ENCODE assay signal across 7 mouse cellular contexts in genomic region chr16:13819806-13820500, GRCm38 (mm10). TPM values are rescaled to one million over a fixed set of nuclear protein-coding genes. Genes with fewer than 3 reads are reported as not detected.
DNase-seq lines count a peak whose midpoint lies in the region; ATAC-seq and TF ChIP-seq lines count a peak whose summit lies in the region.

No protein-coding gene starts in this region.

- WGBS in thymus, adult 2 months: 8% methylated on average over 12 of the region's 12 CpGs
- 35% methylated on average over 12 of the region's 12 CpGs for WGBS in hindbrain, embryonic 15.5 days
- 45% methylated on average over 12 of the region's 12 CpGs for WGBS in midbrain, embryonic 11.5 days

- peaks cover 7% of the 10 kb centered on the region for H3K4me1 ChIP-seq in thymus, adult 2 months (replicated peaks; ENCODE audit: control insufficient read depth, insufficient read depth, low read length)
- H3K4me1 ChIP-seq in hindbrain, embryonic 15.5 days (replicated peaks): peaks cover 26% of the 10 kb centered on the region
- H3K4me1 ChIP-seq in midbrain, embryonic 11.5 days (ENCODE audit: control insufficient read depth, insufficient read depth, low read length): peaks cover 9% of the 10 kb centered on the region

- no peaks in the 10 kb centered on the region for H3K9me3 ChIP-seq in hindbrain, embryonic 15.5 days
- no peaks in the 10 kb centered on the region for H3K9me3 ChIP-seq in midbrain, embryonic 11.5 days (ENCODE audit: control insufficient read depth, low read length)

- peak; percentile 1; the same call in 1 of the 2 replicates for ATAC-seq in hindbrain, embryonic 15.5 days (ENCODE audit: low FRiP score, low read depth)
- peak; percentile 0; the same call in 1 of the 2 replicates for ATAC-seq in midbrain, embryonic 11.5 days (ENCODE audit: low FRiP score)
- no peak for ATAC-seq in inflammation-experienced regulatory T-cells, adult 6 months

- no peak for TF ChIP-seq POLR2A in thymus, adult 2 months (IDR thresholded peaks at IDR 0.05; ENCODE audit: control insufficient read depth, extremely low read depth, insufficient read depth, low read length, poor library complexity)

- H3K4me2 ChIP-seq in hindbrain, embryonic 15.5 days: peak overlapping the region; percentile 72
- peak overlapping the region; percentile 71 for H3K4me2 ChIP-seq in midbrain, embryonic 11.5 days

- peak overlapping the region; percentile 61 for H3K4me3 ChIP-seq in thymus, adult 2 months (ENCODE audit: control insufficient read depth, insufficient read depth, low read length)
- H3K4me3 ChIP-seq in hindbrain, embryonic 15.5 days: peak overlapping the region; percentile 93
- H3K4me3 ChIP-seq in midbrain, embryonic 11.5 days (ENCODE audit: low read depth, low read length): peak overlapping the region; percentile 75

- no peaks in the 10 kb centered on the region for H3K36me3 ChIP-seq in thymus, adult 2 months (ENCODE audit: control insufficient read depth, insufficient read depth, low read length)
- peaks cover 6% of the 10 kb centered on the region; the same call in 1 of the 2 replicates for H3K36me3 ChIP-seq in hindbrain, embryonic 15.5 days
- no peaks in the 10 kb centered on the region for H3K36me3 ChIP-seq in midbrain, embryonic 11.5 days (ENCODE audit: control insufficient read depth, insufficient read depth, low read length)

- no peak for TF ChIP-seq CTCF in thymus, adult 2 months (IDR thresholded peaks at IDR 0.05; ENCODE audit: borderline replicate concordance, control insufficient read depth, extremely low read depth, insufficient read depth, low read length, poor library complexity)

- H3K27ac ChIP-seq in thymus, adult 2 months (ENCODE audit: control insufficient read depth, insufficient read depth, low read length): 0 out of 2 replicates have a peak overlapping the region, but pooled peaks have one; percentile 8
- peak overlapping the region; percentile 96 for H3K27ac ChIP-seq in hindbrain, embryonic 15.5 days (replicated peaks)
- H3K27ac ChIP-seq in midbrain, embryonic 11.5 days (ENCODE audit: low read depth, low read length): no peak overlapping the region

- peak; percentile 10 for DNase-seq in thymus, adult 2 months
- DNase-seq in thymus, postnatal 36 days: no peak
- DNase-seq in embryo, embryonic 10.5 days (ENCODE audit: low spot score): peak; percentile 33
- no peak for DNase-seq in midbrain, embryonic 11.5 days (ENCODE audit: low spot score, missing footprints)
- no peak for DNase-seq in gastrocnemius, postnatal 14 days

- no peaks in the 10 kb centered on the region for H3K27me3 ChIP-seq in thymus, adult 2 months (ENCODE audit: control insufficient read depth, insufficient read depth, low read length)
- H3K27me3 ChIP-seq in hindbrain, embryonic 15.5 days: no peaks in the 10 kb centered on the region
- no peaks in the 10 kb centered on the region for H3K27me3 ChIP-seq in midbrain, embryonic 11.5 days (ENCODE audit: control insufficient read depth, insufficient read depth, low read length)

- intact Hi-C loops in gastrocnemius, postnatal 14 days (cut with DNase I; ENCODE audit: low total_unique reads): no loop called here

- H3K9ac ChIP-seq in hindbrain, embryonic 15.5 days: peak overlapping the region; percentile 84
- peak overlapping the region; percentile 85 for H3K9ac ChIP-seq in midbrain, embryonic 11.5 days (ENCODE audit: low read length)

RNA-seq across cellular contexts. Expression of gene Ntan1, which starts 1.3 kb away (rescaled TPM):
- 80.3 and 86.7 TPM in 2 replicates for polyA plus RNA-seq in thymus, adult 2 months (2012; rRNA removed)
- 197 and 199 TPM in 2 replicates for polyA plus RNA-seq in hindbrain, embryonic 15.5 days (2015; fragmentation: Nextera tagmentation; extraction: Ambion mirVana)
- 160 and 167 TPM in 2 replicates for polyA plus RNA-seq in midbrain, embryonic 11.5 days (2014; fragmentation: Nextera tagmentation; extraction: Ambion mirVana)
- 100 to 1,000 TPM; 146 to 175 (median 156) TPM for polyA plus RNA-seq in inflammation-experienced regulatory T-cells, adult 6 months (2017; shearing (Covaris generic))
- total RNA-seq in gastrocnemius, postnatal 14 days (2021): 10 to 100 TPM; 34.1 to 38.6 TPM

RNA-seq across cellular contexts. Expression of gene Rrn3, which starts 39.4 kb away (rescaled TPM):
- 13.6 and 14.6 TPM in 2 replicates for polyA plus RNA-seq in thymus, adult 2 months (2012; rRNA removed)
- polyA plus RNA-seq in hindbrain, embryonic 15.5 days (2015; fragmentation: Nextera tagmentation; extraction: Ambion mirVana): 86.7 and 89.4 TPM in 2 replicates
- polyA plus RNA-seq in midbrain, embryonic 11.5 days (2014; fragmentation: Nextera tagmentation; extraction: Ambion mirVana): 107 and 118 TPM in 2 replicates
- 10 to 100 TPM; 47.8 to 54.8 (median 48.1) TPM for polyA plus RNA-seq in inflammation-experienced regulatory T-cells, adult 6 months (2017; shearing (Covaris generic))
- total RNA-seq in gastrocnemius, postnatal 14 days (2021): 10 to 100 TPM; 25.1 to 26.6 TPM

Comparison
In these comparisons a context has a peak if more than half of its experiments do, and no peak if none do; other contexts are left out.
1. DNase-seq: peak in thymus, adult 2 months (single experiment) and embryo, embryonic 10.5 days (single experiment); none in thymus, postnatal 36 days (0 of 2), midbrain, embryonic 11.5 days (single experiment) and gastrocnemius, postnatal 14 days (single experiment).
2. Peak in every context shown above with its lines, with median percentiles within 50 percentile points of each other: H3K4me3 ChIP-seq.